Mouse (Mus musculus): ENCODE results near the gene Adcy2. TPM values are rescaled to one million over a fixed set of nuclear protein-coding genes. Genes with fewer than 3 reads are reported as not detected.

The Adcy2 gene
- total RNA-seq, 1 experiment from 2014 or later, result 0.52 TPM

DNA sequence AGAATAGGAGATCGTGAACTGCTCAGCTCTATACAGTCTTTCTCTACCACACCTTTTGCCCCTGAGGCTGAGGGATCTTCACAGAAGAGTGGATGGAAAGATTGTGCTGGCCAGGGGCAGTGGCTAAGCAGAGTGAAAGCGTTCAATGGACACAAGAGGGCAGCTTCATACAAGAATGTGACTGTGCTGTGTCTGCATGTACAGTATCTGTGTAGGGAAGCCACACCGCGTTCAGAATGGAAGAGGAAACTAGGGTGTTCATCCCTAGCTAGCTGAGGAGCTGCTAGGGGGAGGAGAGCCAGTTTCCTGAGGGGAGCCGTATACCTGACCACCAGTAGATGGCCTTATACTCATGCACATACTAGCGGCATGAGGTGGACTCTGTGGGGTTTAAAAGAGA lies 376.5 kb downstream of the Adcy2 start:
- DNase-seq, result no peak

DNA sequence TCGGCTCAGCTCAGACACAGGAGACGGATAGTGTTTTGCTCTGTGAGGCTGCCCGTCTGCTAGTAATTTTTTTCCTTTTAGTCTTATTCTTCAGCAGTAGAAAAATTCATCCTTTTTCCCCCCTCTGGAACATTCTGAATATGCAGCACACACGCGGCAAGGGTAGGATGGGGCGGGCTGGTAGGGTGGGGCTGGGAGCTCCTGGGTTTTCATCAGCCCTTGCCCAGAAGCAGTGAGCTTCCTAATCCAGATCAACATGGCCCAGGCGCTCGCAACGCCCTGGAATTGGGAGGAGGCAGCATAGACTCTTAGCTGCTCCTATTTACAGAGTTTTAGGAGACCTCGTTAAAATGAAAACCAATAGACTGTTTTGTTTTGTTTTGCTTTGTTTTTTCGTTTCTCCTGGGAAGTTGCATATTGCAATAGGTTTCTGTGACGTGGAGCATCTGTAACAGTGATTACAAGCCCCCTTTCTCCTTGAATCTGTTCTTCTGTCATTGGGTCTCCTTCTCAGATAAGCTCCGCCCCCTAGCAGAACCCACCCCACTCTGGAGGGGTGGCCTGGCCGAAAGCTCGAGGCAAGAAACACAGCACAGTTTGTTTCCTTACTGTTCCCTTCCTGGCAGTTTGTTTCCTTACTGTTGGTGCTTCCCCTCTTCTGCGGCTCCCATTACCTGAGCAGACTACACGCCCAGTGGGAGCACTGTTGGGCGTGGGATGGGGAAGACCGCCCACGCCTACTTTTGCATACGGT lies 391.5 kb downstream of the Adcy2 start:
- no peak for DNase-seq

DNA sequence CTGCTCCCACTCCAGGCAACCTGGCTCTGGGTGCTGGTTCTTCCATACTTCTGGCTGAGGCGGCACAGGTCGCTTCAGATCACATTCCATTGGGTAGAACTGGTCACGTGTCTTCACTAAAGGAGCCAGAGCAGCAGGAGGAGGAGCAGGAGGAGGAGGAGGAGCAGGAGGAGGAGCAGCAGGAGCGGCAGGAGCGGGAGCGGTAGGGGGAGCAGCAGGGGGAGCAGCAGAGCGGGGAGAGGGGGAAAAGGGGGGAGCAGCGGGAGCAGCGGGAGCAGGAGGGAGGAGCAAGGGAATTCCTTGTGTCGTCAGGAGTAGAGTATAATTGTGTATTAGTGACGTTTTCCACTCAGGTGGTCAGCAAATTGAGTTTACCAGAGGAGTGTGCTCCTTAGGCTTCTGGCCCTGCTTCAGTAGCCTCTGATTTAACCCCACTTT lies 393.6 kb downstream of the Adcy2 start:
- DNase-seq, result peak; percentile 33

- DNase-seq, result no peak
These were observed 396.3 kb downstream of the Adcy2 start for GRCm38 (mm10) chr13:68603085-68603484.

DNA sequence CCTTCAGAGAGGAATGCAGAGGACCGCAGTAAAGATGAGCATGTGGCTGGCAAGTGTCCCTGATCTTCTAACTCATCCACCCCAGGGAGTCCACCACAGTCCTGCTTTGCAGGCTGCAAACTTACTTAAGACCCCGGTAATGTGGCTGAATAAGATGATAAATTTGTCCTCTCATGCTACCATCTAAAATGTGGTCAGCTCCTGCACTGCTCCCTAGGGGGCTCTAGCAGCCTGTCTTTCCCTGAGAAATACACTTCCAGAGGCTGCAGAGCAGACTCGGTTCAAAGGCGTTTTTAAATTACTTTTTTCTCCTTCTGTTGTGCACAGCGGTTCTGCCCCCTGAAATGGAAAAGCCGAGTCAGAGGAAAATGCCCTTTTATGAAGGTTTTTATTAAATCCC lies 398.2 kb downstream of the Adcy2 start:
- DNase-seq, result peak; percentile 15

DNA sequence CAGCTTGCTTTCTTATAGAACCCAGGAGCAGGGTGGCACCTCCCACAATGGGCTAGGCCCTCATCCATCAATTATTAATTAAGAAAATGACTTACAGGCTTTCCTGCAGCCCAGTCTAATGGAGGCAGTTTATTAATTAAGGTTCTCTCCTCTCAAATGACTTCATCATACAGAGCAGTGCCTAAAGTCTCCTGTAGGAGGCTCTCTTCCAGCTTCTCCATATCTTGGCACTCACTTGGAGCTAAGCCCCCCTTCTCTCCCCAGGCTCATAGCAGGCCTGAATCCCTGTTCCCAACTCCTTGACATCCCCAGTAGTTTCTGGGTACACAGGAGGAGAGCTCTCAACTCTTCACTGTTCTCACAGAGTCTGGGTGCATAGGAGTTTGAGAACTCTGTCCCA lies 400.4 kb downstream of the Adcy2 start:
- DNase-seq, result no peak

DNA sequence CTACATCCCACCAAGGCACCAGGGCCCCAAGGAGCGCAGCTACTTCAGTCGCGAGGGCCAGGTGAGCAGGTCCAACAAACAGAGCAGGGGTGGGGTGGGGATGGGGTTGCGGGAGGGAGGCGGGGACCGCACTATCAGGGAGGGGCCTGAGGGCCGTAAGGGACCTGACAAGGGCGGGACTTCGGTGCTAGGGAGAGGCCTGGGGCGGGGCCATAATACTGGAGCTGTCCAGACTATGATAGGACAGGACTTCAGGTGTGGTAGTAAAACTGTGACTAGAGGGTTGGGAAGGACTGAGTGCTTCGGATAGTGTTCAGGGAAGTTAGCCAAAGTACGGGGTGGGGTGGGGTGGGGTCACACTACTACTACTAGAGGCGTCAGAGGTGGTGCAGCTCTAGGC lies 401.7 kb downstream of the Adcy2 start:
- no peak for DNase-seq

DNA sequence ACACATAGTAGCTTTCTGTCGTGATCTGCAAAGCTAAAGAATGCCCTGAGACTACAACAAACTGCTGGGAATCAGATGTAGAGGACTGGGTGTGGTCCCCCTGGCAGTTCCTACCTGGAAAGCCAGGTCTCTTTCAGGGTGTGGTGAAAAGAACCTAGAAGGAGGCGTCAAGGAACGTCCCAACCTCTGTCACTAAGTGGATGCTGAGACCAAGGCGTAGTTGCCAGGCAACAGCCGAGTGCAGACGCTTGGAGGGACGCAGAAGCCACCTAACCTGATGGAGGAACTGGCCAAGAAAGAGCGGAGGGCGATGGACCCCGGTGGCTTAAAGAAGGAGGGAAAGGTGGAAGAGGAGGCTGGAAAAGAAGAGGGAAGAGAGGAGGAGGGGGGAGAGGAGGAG lies 402.1 kb downstream of the Adcy2 start, which contains the start of gene 1700001L19Rik:
Gene 1700001L19Rik (plus strand): TSS at position 223 of the 400 bp plus-strand sequence.
- DNase-seq, result no peak

- DNase-seq, result no peak
These were observed 405.5 kb downstream of the Adcy2 start for GRCm38 (mm10) chr13:68593797-68594196.

- no peak for DNase-seq
These were observed 411.0 kb downstream of the Adcy2 start for GRCm38 (mm10) chr13:68588352-68588751.

- no peak for DNase-seq
These were observed 413.9 kb downstream of the Adcy2 start for GRCm38 (mm10) chr13:68585441-68585840.

DNA sequence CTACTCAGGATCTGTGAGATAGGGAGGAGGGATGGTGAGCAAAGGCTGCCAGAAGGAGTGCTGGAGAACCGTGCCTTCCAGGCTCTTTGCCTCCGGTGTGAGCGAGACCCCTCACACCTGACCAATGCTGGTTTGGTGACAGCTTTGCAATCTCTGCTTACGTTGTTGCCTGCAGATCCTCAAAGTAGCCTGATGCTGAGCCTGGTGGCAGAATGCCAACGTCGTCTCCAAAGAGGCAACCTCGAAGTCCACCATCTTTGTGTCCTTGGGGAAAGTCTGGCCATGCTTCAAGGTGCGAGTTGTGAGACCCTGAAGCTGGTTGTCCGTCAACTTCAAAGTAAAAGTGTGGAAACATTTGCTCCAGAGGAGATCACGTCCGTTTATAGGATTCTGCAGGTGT lies 415.4 kb downstream of the Adcy2 start:
- DNase-seq, result no peak

DNA sequence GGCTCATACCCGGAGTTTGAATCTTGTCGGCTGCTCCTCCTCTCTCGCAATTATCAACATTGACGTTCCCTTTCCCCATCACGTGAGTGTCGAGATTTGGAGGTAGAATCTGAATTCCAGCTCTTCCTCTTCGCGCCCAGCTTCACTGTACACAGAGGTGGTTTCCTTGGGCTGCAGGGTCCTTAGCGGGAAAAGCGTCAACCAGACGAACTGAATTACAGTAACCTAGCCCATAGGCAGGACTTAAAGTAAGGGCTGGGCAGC lies 416.9 kb downstream of the Adcy2 start:
- no peak for DNase-seq

DNA sequence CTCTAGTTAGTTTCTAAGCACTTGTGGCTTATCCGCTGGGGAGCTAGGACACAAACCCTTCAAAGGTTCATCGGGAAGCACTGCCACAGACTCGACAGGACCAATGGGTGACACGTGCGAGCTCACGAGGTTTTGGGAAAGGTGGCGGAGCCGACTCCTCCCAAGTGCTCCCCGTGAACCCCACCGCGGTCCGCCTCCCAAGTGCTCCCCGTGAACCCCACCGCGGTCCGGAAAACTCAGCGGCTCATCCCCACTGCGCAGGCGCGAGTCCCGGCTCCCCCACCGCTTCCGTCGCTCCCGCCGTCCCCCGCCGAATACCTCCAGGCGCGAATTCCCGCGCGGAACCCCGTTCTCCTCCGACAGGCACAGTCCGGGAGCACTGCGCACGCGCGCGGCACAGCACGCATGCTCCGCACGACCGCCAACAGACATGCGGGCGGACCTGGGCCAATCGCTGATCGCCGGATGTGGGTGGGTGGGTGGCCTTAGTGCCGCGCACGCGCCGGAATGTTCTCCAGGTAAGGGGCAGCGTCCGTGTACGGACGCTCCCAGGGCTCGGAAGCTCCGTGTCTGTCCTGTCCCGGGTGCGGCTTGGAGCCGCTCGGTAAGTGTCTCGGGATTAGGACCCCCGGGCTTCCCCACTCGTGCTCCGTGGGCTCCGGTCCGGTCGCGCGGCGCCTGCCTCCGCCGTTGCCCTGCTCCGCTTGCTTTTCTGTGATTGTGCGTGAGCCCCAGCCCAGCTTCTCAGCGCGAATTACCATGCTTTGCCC lies 417.4 kb downstream of the Adcy2 start, which contains the start of the genes Mtrr and Fastkd3:
Gene Mtrr (minus strand): TSS at position 403 of the 770 bp plus-strand sequence.
Gene Fastkd3 (plus strand): TSS at position 488 of the 770 bp plus-strand sequence.
- peak; percentile 100 for DNase-seq

DNA sequence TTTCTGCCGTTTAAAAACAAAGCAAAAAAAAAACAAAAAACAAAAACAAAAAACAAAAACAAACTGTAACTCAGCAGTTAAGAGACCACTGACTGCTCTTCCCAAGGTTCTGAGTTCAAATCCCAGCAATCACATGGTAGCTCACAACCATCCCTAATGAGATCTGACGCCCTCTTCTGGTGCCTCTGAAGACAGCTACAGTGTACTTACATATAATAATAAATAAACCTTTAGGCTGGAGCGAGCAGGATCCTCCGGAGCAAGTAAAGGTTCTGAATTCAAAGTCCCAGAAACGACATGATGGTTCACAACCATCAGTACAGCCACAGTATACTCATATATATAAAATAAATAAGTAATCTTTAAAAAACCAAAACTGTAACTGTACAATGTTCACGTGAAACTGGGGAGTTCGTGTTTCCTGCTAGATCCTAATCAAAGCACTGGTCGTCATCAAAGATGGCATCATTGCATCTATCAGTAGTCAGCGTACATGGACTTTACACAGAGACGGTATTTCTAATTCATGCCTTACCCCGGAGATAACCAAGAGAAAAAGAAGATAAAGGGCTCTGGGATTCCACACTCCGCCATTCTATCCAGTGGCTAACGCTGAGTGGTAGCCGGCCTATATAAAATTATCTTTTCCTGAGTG lies 418.1 kb downstream of the Adcy2 start:
- no peak for DNase-seq

DNA sequence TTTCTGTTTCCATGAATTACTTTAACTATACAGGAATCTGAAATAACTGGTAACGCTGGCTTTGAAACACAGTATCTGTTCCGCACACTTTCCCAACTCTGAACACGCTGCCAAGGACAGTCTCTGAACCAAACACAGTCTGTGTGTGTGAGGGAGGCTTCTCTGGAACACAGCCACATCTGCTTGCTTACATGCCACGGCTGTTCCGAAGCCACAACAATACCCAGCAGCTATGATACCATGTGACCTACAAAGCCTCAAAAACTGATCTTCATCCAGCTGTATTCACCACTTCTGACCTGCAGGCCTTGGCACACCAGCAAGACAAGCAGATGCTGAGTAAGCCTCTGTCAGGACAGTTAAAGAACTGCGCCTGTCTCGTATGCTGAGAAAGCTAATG lies 421.4 kb downstream of the Adcy2 start:
- peak; percentile 48 for DNase-seq

DNA sequence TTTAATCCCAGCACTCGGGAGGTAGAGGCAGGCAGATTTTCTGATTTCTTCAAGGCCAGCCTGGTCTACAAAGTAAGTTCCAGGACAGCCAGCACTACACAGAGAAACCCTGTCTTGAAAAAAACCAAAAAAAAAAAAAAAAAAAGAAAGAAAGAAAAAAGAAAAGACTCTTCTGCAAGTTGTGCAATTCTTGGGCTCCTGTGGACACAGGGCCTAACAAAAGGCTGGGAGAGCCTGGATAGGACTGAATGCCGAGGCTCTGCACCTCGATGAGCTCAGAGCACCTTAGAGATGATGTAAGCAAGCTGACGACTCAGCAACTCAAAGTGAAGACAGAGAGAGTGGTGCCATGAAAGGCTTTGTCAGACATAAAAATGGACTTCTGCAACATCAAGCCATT lies 424.9 kb downstream of the Adcy2 start:
- no peak for DNase-seq

- DNase-seq, result peak; percentile 18
These were observed 426.1 kb downstream of the Adcy2 start for GRCm38 (mm10) chr13:68572966-68573913.

DNA sequence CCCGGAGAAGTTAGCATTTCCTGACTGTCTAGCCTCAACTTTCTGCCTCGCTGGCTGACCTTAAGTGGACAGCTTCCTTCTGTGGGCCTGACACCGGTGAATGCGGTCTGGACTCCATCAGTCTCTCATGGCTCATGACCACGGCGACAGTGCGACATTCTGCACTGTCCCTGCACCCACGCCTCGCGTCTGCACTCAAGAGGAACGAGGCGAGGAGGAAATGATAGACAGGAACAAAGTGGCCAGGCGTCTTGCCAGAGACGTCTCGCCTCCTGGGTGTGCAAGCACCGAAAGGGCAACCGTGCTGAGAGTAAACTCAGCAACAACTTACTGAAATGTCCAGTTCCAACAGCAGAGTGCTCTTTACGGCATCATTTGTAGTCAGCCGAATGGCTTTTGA lies 427.1 kb downstream of the Adcy2 start:
- DNase-seq, result no peak
